Mouse (Mus musculus) cerebellum, adult 11 months (tissue): ENCODE results near the gene Olfr399.

Experiments used
- DNase-seq: peaks from one replicate; pipeline ENCODE4 v3.0.0; 2022

Gene Olfr399

GRCm38 (mm10) chr11:74056451-74056850 is at the start of gene Olfr399, which contains the start of gene Olfr139:
Olfr399 (minus strand) TSS chr11:74056615.
Olfr139 (minus strand) TSS chr11:74056551.
- DNase-seq, result no peak

GRCm38 (mm10) chr11:74105066-74105465 is 48.7 kb upstream of the Olfr399 start:
- DNase-seq, result no peak

GRCm38 (mm10) chr11:74101507-74101906 is 45.1 kb upstream of the Olfr399 start:
- no peak for DNase-seq

GRCm38 (mm10) chr11:74100724-74101123 is 44.3 kb upstream of the Olfr399 start:
- DNase-seq, result no peak

GRCm38 (mm10) chr11:74069655-74070054 is 13.2 kb upstream of the Olfr399 start, which contains the start of gene Zfp616:
Zfp616 (plus strand) TSS chr11:74069955.
- no peak for DNase-seq

- no peak for DNase-seq
Observed at GRCm38 (mm10) chr11:74051347-74051746, 5.1 kb downstream of the Olfr399 start.
